Mouse (Mus musculus): ENCODE measurements at regions not wholly inside any gene's neighbourhood (a gene's known extent, or its start where the extent isn't known, plus 50 kb on each side); places are given as distances from the start of the nearest gene placed in this dataset.

DNA sequence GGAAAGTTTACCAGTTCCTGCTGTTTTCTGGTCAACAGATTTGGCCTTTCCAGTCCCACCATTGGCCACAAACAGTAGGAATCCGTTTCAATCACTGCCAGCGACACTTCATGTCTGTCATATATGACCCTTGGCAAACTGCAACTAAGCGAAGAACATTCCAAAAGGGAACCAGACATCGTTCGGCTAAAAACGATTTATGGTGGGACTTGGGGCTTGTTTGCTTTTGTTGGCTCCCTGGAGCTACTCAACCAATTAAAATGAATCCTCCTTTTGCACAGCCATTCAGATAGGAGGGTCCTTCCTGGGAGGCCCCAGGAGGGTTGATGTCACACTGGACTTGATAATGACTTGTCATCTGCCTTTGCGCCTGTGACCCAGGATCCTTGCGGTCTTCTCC, 490.9 kb upstream of the Etaa1 start:
- TF ChIP-seq POLR2A (IDR thresholded peaks at IDR 0.05; ENCODE audit: insufficient read depth, low read depth, low read length), result no peak
- no peak for TF ChIP-seq EP300 (IDR thresholded peaks at IDR 0.05; ENCODE audit: insufficient read depth, low read depth, low read length)
- no peak for TF ChIP-seq CTCF (IDR thresholded peaks at IDR 0.05)
- 72% methylated on average over 8 of the region's 8 CpGs for WGBS
- H3K79me2 ChIP-seq (replicated peaks; ENCODE audit: control insufficient read depth, insufficient read depth, low read length), result no peaks in the 10 kb centered on the region
- no peaks in the 10 kb centered on the region for H3K4me1 ChIP-seq (ENCODE audit: control insufficient read depth, insufficient read depth, low read length)
- DNase-seq, result no peak
- no peaks in the 10 kb centered on the region for H3K27me3 ChIP-seq (ENCODE audit: control insufficient read depth, insufficient read depth, low read length)
- intact Hi-C loops (cut with DNase I), result no loop called here
- no peaks in the 10 kb centered on the region for H3K36me3 ChIP-seq (ENCODE audit: control insufficient read depth, insufficient read depth, low read length)
- no peak overlapping the region for H3K27ac ChIP-seq
- no peak overlapping the region for H3K9ac ChIP-seq (ENCODE audit: low read depth, low read length)
- no peak overlapping the region for H3K4me3 ChIP-seq

DNA sequence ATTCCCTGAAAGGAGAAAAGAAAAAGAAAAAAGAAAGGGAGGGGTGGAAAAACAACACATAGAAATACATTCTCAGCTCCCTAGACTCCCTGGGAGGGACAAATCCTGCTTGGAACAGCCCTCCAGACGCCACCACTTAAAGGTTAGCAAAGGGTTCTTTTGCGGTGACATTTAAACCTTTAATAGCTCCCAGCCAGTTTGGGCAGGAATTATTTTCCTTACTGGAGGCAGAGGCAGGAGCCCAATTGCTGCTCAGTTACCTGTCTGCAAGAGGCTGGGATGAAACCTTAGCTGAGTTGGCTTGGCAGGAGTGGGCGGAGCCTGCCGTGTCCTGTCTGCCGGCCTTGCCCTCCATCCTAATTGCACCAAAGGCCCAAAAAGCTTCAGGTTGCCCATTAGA, 490.4 kb upstream of the Etaa1 start:
- Histone ChIP-seq H3K4me1 (ENCODE audit: control insufficient read depth, insufficient read depth, low read length) (no peaks in the 10 kb centered on the region), H3K79me2 (replicated peaks; ENCODE audit: control insufficient read depth, insufficient read depth, low read length) (no peaks in the 10 kb centered on the region), H3K4me3 (no peak overlapping the region), H3K36me3 (ENCODE audit: control insufficient read depth, insufficient read depth, low read length) (no peaks in the 10 kb centered on the region), H3K9ac (ENCODE audit: low read depth, low read length) (no peak overlapping the region), H3K27ac (no peak overlapping the region), H3K27me3 (ENCODE audit: control insufficient read depth, insufficient read depth, low read length) (no peaks in the 10 kb centered on the region)
- intact Hi-C loops (cut with DNase I), result no loop called here
- no peak for TF ChIP-seq CTCF (IDR thresholded peaks at IDR 0.05)
- no peak for TF ChIP-seq EP300 (IDR thresholded peaks at IDR 0.05; ENCODE audit: insufficient read depth, low read depth, low read length)
- no peak for TF ChIP-seq POLR2A (IDR thresholded peaks at IDR 0.05; ENCODE audit: insufficient read depth, low read depth, low read length)
- WGBS, result 61% methylated on average over 5 of the region's 5 CpGs
- DNase-seq, result no peak

DNA sequence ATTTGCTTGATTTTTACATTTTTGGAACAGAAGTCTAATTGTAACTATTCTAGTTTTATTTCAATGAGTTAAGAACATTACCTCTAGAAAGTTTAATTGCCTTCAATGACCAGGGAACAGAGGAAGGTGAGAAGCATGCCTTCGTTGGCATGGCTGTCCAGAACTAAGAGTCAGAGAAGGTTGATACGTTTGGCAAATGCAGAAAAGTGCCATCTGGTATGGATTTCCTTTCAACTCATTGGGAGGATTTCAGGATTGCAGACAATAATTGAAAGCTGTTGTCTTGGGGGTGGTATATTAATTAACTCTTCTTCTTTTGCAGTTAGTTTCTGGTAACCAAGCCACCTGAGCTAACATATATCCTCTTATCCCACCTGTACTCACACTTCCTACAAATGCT, 489.5 kb upstream of the Etaa1 start:
- H3K36me3 ChIP-seq (ENCODE audit: control insufficient read depth, insufficient read depth, low read length), result no peaks in the 10 kb centered on the region
- no peaks in the 10 kb centered on the region for H3K79me2 ChIP-seq (replicated peaks; ENCODE audit: control insufficient read depth, insufficient read depth, low read length)
- no peak overlapping the region for H3K4me3 ChIP-seq
- no peaks in the 10 kb centered on the region for H3K27me3 ChIP-seq (ENCODE audit: control insufficient read depth, insufficient read depth, low read length)
- intact Hi-C loops (cut with DNase I), result no loop called here
- TF ChIP-seq EP300 (IDR thresholded peaks at IDR 0.05; ENCODE audit: insufficient read depth, low read depth, low read length), result no peak
- no peak for TF ChIP-seq POLR2A (IDR thresholded peaks at IDR 0.05; ENCODE audit: insufficient read depth, low read depth, low read length)
- TF ChIP-seq CTCF (IDR thresholded peaks at IDR 0.05), result no peak
- WGBS, result 82% methylated on average over 2 of the region's 2 CpGs
- no peak for DNase-seq
- no peak overlapping the region for H3K27ac ChIP-seq
- H3K4me1 ChIP-seq (ENCODE audit: control insufficient read depth, insufficient read depth, low read length), result no peaks in the 10 kb centered on the region
- no peak overlapping the region for H3K9ac ChIP-seq (ENCODE audit: low read depth, low read length)

DNA sequence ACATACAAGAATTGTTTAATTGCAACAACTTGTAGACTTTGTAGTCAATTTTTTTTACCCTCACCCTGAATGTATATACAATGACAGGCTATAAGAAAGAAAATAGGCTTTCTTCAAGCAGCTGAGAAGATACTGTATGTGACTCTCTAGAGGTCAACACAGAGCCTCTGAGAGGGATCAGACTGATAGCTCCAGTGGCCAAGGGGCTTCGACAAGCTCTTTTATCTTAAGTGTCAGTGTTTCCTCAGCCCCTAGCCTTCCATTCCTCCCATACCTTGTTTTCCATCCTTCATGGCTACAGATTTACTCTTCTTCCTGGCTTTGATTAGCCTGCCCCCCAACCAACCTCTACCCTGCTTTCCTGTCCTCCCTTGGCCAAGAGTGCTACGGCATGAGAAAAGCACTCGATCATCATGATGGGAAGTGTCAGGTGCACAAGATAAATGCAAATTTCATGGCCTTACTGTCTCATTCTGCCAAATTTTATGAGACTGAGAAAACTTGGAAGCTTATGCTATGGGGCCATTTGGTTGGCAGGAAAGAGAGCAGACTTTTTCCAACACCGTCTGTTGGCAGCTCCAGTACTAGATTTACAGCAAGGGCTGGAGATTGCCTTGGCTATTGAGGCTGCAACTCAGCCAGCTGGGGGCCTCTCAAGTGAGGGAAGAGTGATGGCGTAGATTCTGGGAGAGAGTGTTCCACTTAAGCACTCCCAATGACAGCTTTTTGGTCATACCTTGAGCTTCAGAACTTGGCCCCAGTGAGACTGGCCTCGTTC, 484.3 kb upstream of the Etaa1 start:
- Histone ChIP-seq H3K4me1 (ENCODE audit: control insufficient read depth, insufficient read depth, low read length) (no peaks in the 10 kb centered on the region), H3K9ac (ENCODE audit: low read depth, low read length) (no peak overlapping the region), H3K79me2 (replicated peaks; ENCODE audit: control insufficient read depth, insufficient read depth, low read length) (no peaks in the 10 kb centered on the region), H3K4me3 (no peak overlapping the region), H3K36me3 (ENCODE audit: control insufficient read depth, insufficient read depth, low read length) (no peaks in the 10 kb centered on the region), H3K27me3 (ENCODE audit: control insufficient read depth, insufficient read depth, low read length) (no peaks in the 10 kb centered on the region), H3K27ac (no peak overlapping the region)
- peak in 1 of 2 experiments; percentile 3 for DNase-seq
- no peak for TF ChIP-seq EP300 (IDR thresholded peaks at IDR 0.05; ENCODE audit: insufficient read depth, low read depth, low read length)
- TF ChIP-seq POLR2A (IDR thresholded peaks at IDR 0.05; ENCODE audit: insufficient read depth, low read depth, low read length), result no peak
- no peak for TF ChIP-seq CTCF (IDR thresholded peaks at IDR 0.05)
- intact Hi-C loops (cut with DNase I), result no loop called here
- WGBS, result 51% methylated on average over 6 of the region's 6 CpGs

DNA sequence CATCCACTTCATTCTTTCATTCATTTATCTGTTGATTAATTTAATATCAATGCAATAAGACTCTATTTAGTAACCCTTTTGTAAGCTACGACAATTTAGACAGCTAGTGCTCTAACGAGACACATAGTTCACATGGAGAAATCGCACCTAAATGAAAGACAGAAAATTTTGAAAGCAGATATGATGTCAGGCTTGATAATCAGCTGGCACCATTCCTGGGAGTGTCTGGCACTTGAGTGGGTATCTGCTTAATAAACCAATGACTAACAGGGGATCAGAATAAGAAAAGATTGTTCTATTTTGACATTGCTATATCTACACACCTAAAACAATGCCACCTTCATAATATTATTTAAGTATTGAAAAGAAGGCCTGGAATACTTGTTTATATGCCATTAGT, 467.4 kb upstream of the Etaa1 start:
- H3K27me3 ChIP-seq (ENCODE audit: control insufficient read depth, insufficient read depth, low read length), result no peaks in the 10 kb centered on the region
- DNase-seq, result no peak
- H3K36me3 ChIP-seq (ENCODE audit: control insufficient read depth, insufficient read depth, low read length), result no peaks in the 10 kb centered on the region
- no peak for TF ChIP-seq CTCF (IDR thresholded peaks at IDR 0.05)
- no peak for TF ChIP-seq POLR2A (IDR thresholded peaks at IDR 0.05; ENCODE audit: insufficient read depth, low read depth, low read length)
- no peak for TF ChIP-seq EP300 (IDR thresholded peaks at IDR 0.05; ENCODE audit: insufficient read depth, low read depth, low read length)
- no peak overlapping the region for H3K9ac ChIP-seq (ENCODE audit: low read depth, low read length)
- H3K4me1 ChIP-seq (ENCODE audit: control insufficient read depth, insufficient read depth, low read length), result no peaks in the 10 kb centered on the region
- H3K4me3 ChIP-seq, result no peak overlapping the region
- no peak overlapping the region for H3K27ac ChIP-seq
- 81% methylated on average over 3 of the region's 3 CpGs for WGBS
- intact Hi-C loops (cut with DNase I), result no loop called here
- no peaks in the 10 kb centered on the region for H3K79me2 ChIP-seq (replicated peaks; ENCODE audit: control insufficient read depth, insufficient read depth, low read length)

DNA sequence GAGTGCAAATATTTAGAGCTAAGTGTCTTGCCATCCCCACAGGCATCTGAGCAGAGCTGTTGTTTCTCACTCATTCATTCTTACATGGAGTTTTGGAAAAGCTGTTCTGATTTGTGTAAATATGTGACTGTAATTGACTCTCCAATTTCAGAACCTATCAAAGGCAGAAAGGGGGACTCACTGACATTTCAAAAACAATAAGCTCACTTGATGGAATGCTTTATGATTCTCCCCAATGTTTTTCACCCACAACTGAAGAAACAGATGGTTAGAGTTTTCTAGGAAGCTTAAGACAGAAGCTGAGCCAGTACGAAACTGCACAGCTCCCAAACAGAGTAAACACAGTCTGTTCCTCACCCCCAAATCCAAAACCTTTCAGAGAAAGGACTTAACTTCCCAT, 460.1 kb upstream of the Etaa1 start:
- H3K27ac ChIP-seq, result no peak overlapping the region
- DNase-seq, result no peak
- 81% methylated on average over 1 of the region's 1 CpGs for WGBS

More for the DNA sequence above, 460.1 kb upstream of the Etaa1 start:
- TF ChIP-seq CTCF (IDR thresholded peaks at IDR 0.05) (no peak), POLR2A (IDR thresholded peaks at IDR 0.05; ENCODE audit: insufficient read depth, low read depth, low read length) (no peak), EP300 (IDR thresholded peaks at IDR 0.05; ENCODE audit: insufficient read depth, low read depth, low read length) (no peak)
- intact Hi-C loops (cut with DNase I), result no loop called here
- H3K79me2 ChIP-seq (replicated peaks; ENCODE audit: control insufficient read depth, insufficient read depth, low read length), result no peaks in the 10 kb centered on the region
- H3K36me3 ChIP-seq (ENCODE audit: control insufficient read depth, insufficient read depth, low read length), result no peaks in the 10 kb centered on the region
- H3K4me1 ChIP-seq (ENCODE audit: control insufficient read depth, insufficient read depth, low read length), result no peaks in the 10 kb centered on the region
- no peaks in the 10 kb centered on the region for H3K27me3 ChIP-seq (ENCODE audit: control insufficient read depth, insufficient read depth, low read length)
- no peak overlapping the region for H3K4me3 ChIP-seq
- H3K9ac ChIP-seq (ENCODE audit: low read depth, low read length), result no peak overlapping the region
